Mouse (Mus musculus) gastrocnemius, postnatal 25 days (tissue): ENCODE data around the gene Ccdc51. TPM values are rescaled to one million over a fixed set of nuclear protein-coding genes. Genes with fewer than 3 reads are reported as not detected.
"Not testable (repeated sequence)": the region's sequence is repeated elsewhere in the genome, so short reads cannot be mapped to it uniquely, and the experiment has no call there.

Experiments used
- DNase-seq: peaks from one replicate; pipeline ENCODE4 v3.0.0; 2022
- total RNA-seq, 2 experiments: library from RNA; stranded (reverse); gene quantifications; 1 replicate in 1 of 2; 2 replicates in 1 of 2; pipeline ENCODE4 v1.2.3; 2021

Gene Ccdc51
- total RNA-seq, 2 experiments from 2014 or later = 6.9 to 7.5 TPM

DNA sequence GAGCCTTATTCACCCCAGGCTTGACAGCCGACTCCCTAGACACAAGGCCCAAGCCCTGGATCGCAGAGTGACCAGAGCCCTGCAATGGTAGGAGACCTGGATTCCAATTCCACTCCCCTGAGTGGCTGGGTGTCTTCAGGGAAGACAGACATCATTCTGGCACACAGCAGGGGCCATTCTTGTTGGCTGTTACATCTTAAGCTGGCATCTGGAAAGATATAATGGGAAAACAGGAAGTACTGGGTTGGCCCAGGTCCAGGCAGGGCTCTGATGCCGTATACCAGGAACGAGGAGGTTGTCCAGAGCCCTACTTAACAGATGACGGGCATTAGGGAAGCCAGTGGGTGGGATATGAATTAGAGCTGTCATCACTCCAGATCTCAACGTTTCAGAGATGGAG lies 41.0 kb downstream of the Ccdc51 start:
- DNase-seq = no peak

DNA sequence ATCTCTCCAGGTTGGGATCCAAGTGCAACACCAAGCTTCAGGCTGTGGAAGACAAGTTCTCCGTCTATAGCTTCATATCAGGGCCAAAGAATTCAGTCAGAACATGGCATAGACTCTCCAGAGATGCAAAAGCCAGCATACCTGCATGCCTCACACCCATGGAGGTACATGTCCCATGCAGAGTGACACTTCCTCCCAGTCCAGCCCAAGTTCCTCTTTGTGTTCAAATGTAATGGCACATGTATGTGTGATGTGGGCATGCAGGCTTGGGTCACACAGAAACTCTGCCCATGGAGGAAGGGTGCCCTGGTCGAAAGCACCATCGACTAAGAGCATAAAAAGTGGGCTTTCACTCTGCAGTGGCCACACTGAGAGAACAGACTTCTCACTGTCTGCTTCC lies 41.9 kb downstream of the Ccdc51 start:
- no peak for DNase-seq

DNA sequence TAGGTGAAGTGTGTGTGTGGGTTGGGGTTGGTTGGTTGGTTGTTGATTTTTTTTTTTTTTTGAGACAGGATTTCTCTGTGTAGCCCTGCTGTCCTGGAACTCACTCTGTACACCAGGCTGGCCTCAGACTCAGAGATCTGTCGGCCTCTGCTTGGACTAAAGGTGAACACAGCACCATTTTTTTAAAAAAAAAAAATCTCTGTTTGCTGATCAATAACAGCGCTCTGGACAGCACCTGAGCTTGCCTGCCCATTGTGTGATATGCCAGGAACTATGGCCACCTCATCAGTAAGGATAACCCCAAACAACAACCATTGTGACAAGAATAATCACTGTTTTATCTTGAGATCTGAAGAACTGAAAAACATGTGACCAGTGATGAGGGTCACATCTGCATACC lies 42.8 kb downstream of the Ccdc51 start:
- DNase-seq = no peak

DNA sequence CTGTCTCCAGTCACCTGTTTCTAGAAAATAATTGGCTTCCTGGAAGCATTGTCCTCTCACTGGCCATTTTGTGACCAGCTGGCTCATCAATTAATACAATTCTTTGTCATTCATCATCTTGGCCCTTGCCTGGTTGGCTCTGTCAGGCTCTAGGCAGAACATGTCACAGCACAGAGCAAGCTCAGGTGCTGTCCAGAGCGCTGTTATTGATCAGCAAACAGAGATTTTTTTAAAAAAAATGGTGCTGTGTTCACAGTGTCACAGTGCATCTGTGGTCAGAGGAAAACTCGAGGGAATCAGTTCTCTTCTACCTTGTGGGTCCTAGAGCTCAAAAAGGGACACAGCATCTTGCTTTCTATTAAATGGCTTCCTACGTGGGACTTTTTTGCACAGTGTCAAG lies 43.2 kb downstream of the Ccdc51 start:
- DNase-seq = no peak

DNA sequence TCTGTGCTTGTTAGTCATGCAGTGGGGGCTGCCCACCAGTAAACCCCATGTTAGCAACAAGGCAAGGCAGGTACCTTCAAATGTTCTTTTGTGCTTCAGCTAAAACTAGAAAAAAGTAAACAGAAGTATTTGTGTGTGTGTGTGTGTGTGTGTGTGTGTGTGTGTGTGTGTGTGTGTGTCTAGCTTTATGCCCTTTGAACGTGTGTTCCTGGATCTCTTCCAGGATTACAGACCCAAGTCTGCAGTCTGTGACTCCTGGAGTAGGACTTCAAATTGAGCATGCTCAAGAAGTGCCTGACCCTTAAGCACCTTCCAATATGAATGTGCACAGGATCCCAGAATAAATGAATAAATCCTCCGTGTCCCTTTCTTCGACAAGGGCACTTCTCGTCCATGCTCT lies 44.8 kb downstream of the Ccdc51 start:
- no peak for DNase-seq

DNA sequence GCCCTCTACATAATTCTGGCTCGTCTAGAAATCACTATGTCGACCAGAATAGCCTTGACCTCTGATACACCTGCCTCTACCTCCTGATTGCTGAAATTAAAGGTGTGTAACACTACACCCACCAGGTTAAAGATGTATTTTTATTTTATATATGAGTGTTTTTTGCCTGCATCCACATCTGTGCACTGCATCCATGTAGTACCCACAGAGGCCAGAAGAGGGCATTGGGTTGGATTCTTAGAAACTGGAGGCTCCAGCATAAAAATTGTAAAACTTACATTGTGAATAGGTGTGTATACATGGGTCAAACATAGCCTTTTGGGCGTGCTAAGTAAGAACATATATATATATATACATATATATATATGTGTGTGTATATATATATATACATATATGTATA lies 45.9 kb downstream of the Ccdc51 start:
- no peak for DNase-seq

DNA sequence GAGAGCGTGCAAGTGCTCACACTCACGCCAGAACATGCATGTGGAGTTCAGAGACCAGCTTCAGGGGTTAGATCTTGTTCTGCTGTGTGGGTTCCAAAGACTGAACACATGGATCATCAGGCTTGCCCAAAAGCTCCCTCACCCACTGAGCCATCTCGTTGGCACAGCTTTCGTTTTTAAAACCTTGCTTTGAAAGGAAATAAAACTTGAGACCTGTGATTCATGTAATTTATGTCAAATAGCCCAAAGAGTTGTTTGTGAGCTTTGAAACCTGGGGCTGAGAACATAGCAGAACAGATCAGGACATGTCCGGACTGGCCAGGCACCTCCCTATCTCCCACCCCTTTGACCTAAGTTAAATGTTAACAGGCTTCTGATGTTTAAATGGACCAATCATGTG lies 47.8 kb downstream of the Ccdc51 start:
- DNase-seq = no peak

DNA sequence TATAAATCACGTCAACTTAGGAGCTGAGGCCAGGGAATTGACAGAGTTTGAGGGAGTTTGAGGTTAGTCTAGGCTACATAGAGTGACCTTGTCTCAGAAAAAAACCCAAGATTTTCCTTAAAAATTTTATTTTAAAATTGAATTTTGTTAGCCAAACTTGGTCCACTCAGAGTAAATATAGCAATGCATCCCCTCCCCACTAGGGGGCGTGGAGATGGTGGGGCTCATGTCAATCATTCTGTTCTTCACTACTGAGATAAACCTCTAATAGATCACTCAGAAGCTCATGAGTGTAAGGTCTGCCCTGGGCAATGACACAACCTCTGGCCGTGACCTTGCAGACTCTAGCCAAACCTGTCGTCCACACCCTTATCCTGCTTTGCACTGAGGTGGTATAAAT lies 58.1 kb downstream of the Ccdc51 start:
- not testable (repeated sequence) for DNase-seq

Other genes starting within 250 kb of the Ccdc51 start
- gene Slc26a6, start 229.2 kb upstream of the Ccdc51 start, total RNA-seq = 10 to 100 TPM; 12.0 to 16.7 TPM
- gene Tmem89, start 167.9 kb upstream of the Ccdc51 start, total RNA-seq = not detected
- 1,000 to 10,000 TPM; 1,091 to 1,107 TPM for gene Uqcrc1, start 145.9 kb upstream of the Ccdc51 start, total RNA-seq
- gene Col7a1, start 128.9 kb upstream of the Ccdc51 start, total RNA-seq = 1 to 10 TPM; 1.6 to 3.5 TPM
- gene Ucn2, start 96.5 kb upstream of the Ccdc51 start, total RNA-seq = under 1 TPM; 0.23 to 0.24 TPM
- gene Pfkfb4, start 90.7 kb upstream of the Ccdc51 start, total RNA-seq = 10 to 100 TPM; 20.4 to 32.4 TPM
- 10 to 100 TPM; 12.9 to 21.6 TPM for gene Shisa5, start 43.9 kb upstream of the Ccdc51 start, total RNA-seq
- 10 to 100 TPM in 1 of 2 experiments, 1 to 10 TPM in 1; 9.7 to 10.5 TPM for gene Trex1, start 22.8 kb upstream of the Ccdc51 start, total RNA-seq
- gene Atrip, start 8.4 kb upstream of the Ccdc51 start, total RNA-seq = 1 to 10 TPM; 7.9 to 8.4 TPM
- gene Tma7, start 94 bp downstream of the Ccdc51 start, total RNA-seq = 100 to 1,000 TPM; 238 to 253 TPM
- gene Plxnb1, start 12.9 kb downstream of the Ccdc51 start, total RNA-seq = 1 to 10 TPM; 1.0 to 1.7 TPM
- not detected for gene Fbxw21, start 79.5 kb downstream of the Ccdc51 start, total RNA-seq
- not detected for gene Fbxw13, start 113.5 kb downstream of the Ccdc51 start, total RNA-seq
- not detected for gene Fbxw20, start 152.3 kb downstream of the Ccdc51 start, total RNA-seq
- gene Fbxw14, start 205.2 kb downstream of the Ccdc51 start, total RNA-seq = not detected